Comparison of ENCODE assay signal across 10 mouse cellular contexts in the genomic region with DNA sequence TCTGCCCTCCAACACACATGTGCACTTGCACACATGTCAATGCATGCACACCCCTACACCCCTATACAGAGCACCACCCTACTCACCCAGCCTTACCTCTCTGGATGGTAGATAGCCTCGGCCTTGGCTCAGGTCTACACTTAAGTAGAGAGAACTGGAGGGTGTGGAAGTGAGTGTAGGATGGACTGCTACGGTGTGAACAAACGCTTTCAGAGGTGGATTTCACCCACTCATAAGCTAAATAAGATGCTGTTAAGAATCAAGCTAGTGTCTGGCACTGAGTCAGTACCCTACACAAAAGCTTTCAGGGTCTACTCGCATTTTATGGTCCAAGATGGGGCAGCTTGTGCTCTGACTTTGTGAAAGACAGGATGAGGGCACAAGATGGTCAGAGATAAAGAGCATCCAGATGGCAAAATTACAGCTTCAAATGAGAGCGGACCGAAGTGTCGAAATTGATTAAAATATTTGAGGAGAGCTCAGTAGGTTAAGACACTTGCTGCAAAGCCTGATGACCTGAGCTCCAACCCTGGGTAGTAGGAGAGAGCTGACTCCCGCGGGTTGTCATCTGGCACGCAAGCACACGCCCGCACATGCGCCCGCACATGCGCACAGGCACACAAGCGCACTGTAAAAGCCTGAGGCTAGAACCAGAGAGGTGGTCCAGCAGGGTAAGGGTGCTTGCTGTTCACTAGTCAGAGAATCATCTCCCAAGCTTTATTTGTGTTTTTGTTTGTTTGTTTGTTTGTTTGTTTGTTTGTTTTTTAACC. TPM values are rescaled to one million over a fixed set of nuclear protein-coding genes. Genes with fewer than 3 reads are reported as not detected.
DNase-seq lines count a peak whose midpoint lies in the region; ATAC-seq and TF ChIP-seq lines count a peak whose summit lies in the region.
"Had no signal": no experiment of that assay in that cellular context is flagged by ENCODE, and none has a peak within 500 bp of the region (broad histone marks: within the 10 kb centered on the region; RNA-seq: fewer than 3 reads in every experiment).

No protein-coding gene starts in this region.

- no peaks in the 10 kb centered on the region for H3K4me1 ChIP-seq in lung, postnatal 0 days (ENCODE audit: insufficient read depth, low read depth, low read length)

- WGBS in lung, postnatal 0 days = 64% methylated on average over 16 of the region's 16 CpGs

- TF ChIP-seq CTCF in lung, postnatal 0 days (IDR thresholded peaks at IDR 0.05) = no peak
- no peak for TF ChIP-seq CTCF in layer of hippocampus, adult 2 months (conservative IDR thresholded peaks at IDR 0.05)

- H3K27me3 ChIP-seq in lung, postnatal 0 days (replicated peaks; ENCODE audit: insufficient read depth, low read length) = no peaks in the 10 kb centered on the region

- no peak overlapping the region for H3K4me3 ChIP-seq in lung, postnatal 0 days (ENCODE audit: low read depth, low read length)
- peak overlapping the region; percentile 50 for H3K4me3 ChIP-seq in layer of hippocampus, adult 2 months
- H3K4me3 ChIP-seq: megakaryocyte, embryonic 14.5 days had no signal

- no peak for TF ChIP-seq EP300 in lung, postnatal 0 days (IDR thresholded peaks at IDR 0.05)

- H3K27ac ChIP-seq in lung, postnatal 0 days (ENCODE audit: low read length) = no peak overlapping the region
- H3K27ac ChIP-seq in layer of hippocampus, adult 2 months = peak overlapping the region; percentile 68

- no peak for ATAC-seq in lung, postnatal 0 days
- no peak for ATAC-seq in erythroid progenitor cell, adult 5-6 weeks (replicated peaks; ENCODE audit: low FRiP score, poor library complexity, severe bottlenecking)

- H3K9ac ChIP-seq in lung, postnatal 0 days (replicated peaks; ENCODE audit: low read depth) = no peak overlapping the region

- no peak overlapping the region for H3K4me2 ChIP-seq in lung, postnatal 0 days (replicated peaks; ENCODE audit: low read depth, low read length)

- H3K9me3 ChIP-seq in lung, postnatal 0 days (ENCODE audit: low read length) = no peaks in the 10 kb centered on the region

- DNase-seq in embryo, embryonic 11 days = peak; percentile 17
- no peak for DNase-seq in embryo, embryonic 9.5 days (ENCODE audit: extremely low spot score)
- peak; percentile 14 for DNase-seq in lung, postnatal 10 days
- DNase-seq in lung, postnatal 0 days (ENCODE audit: low spot score) = no peak
- DNase-seq in cerebellum, postnatal 25 days = peak; percentile 63 to 79
- peak; percentile 21 to 61 for DNase-seq in layer of hippocampus, adult 2 months (ENCODE audit: low spot score in 2 of 2)
- peak; percentile 56 for DNase-seq in right cerebral cortex, postnatal 14 days

- no peaks in the 10 kb centered on the region for H3K36me3 ChIP-seq in lung, postnatal 0 days (ENCODE audit: insufficient read depth, low read length)

RNA-seq across cellular contexts. Expression of a gene that starts 23.1 kb away (rescaled TPM):
- 1.1 and 4.4 TPM in 2 replicates for polyA plus RNA-seq in lung, postnatal 0 days (2015; fragmentation: Nextera tagmentation; extraction: Ambion mirVana)
- under 1 TPM; 0.39 to 0.41 TPM for total RNA-seq in layer of hippocampus, adult 2 months (2021)
- 6.7 TPM in 1 of 2 replicates, not detected in the other for total RNA-seq in erythroid progenitor cell, adult 5-6 weeks (2015; ENCODE audit: low replicate concordance)
- total RNA-seq in erythroid progenitor cell, adult 5-6 weeks (2017; ENCODE audit: low replicate concordance) = 1.3 TPM in 1 of 2 replicates, not detected in the other

RNA-seq across cellular contexts. Expression of a gene that starts 23.2 kb away (rescaled TPM):
- 229 and 241 TPM in 2 replicates for polyA plus RNA-seq in lung, postnatal 0 days (2015; fragmentation: Nextera tagmentation; extraction: Ambion mirVana)
- total RNA-seq in layer of hippocampus, adult 2 months (2021) = 100 to 1,000 TPM; 250 to 252 TPM
- total RNA-seq in erythroid progenitor cell, adult 5-6 weeks (2015; ENCODE audit: low replicate concordance) = 32.4 and 104 TPM in 2 replicates
- 61.9 and 62.5 TPM in 2 replicates for total RNA-seq in erythroid progenitor cell, adult 5-6 weeks (2017; ENCODE audit: low replicate concordance)

RNA-seq across cellular contexts. Expression of a gene that starts 59.4 kb away (rescaled TPM):
- not detected in 2 replicates for polyA plus RNA-seq in lung, postnatal 0 days (2015; fragmentation: Nextera tagmentation; extraction: Ambion mirVana)
- not detected for total RNA-seq in layer of hippocampus, adult 2 months (2021)
- not detected in 2 replicates for total RNA-seq in erythroid progenitor cell, adult 5-6 weeks (2015; ENCODE audit: low replicate concordance)
- not detected in 2 replicates for total RNA-seq in erythroid progenitor cell, adult 5-6 weeks (2017; ENCODE audit: low replicate concordance)
- polyA plus RNA-seq: C2C12 had no signal

Comparison
In these comparisons a context has a peak if more than half of its experiments do, and no peak if none do; other contexts are left out.
1. DNase-seq: peak in embryo, embryonic 11 days (single experiment), lung, postnatal 10 days (single experiment), cerebellum, postnatal 25 days (2 of 2), layer of hippocampus, adult 2 months (2 of 2) and right cerebral cortex, postnatal 14 days (single experiment); none in embryo, embryonic 9.5 days (single experiment) and lung, postnatal 0 days (single experiment).